Mouse (Mus musculus): Measurements from ENCODE around the gene Actg1. TPM values are rescaled to one million over a fixed set of nuclear protein-coding genes. Genes with fewer than 3 reads are reported as not detected.

Gene Actg1
- 1,448 and 1,508 TPM in 2 replicates for polyA plus RNA-seq (2014; fragmentation: Nextera tagmentation; extraction: Ambion mirVana)

DNA sequence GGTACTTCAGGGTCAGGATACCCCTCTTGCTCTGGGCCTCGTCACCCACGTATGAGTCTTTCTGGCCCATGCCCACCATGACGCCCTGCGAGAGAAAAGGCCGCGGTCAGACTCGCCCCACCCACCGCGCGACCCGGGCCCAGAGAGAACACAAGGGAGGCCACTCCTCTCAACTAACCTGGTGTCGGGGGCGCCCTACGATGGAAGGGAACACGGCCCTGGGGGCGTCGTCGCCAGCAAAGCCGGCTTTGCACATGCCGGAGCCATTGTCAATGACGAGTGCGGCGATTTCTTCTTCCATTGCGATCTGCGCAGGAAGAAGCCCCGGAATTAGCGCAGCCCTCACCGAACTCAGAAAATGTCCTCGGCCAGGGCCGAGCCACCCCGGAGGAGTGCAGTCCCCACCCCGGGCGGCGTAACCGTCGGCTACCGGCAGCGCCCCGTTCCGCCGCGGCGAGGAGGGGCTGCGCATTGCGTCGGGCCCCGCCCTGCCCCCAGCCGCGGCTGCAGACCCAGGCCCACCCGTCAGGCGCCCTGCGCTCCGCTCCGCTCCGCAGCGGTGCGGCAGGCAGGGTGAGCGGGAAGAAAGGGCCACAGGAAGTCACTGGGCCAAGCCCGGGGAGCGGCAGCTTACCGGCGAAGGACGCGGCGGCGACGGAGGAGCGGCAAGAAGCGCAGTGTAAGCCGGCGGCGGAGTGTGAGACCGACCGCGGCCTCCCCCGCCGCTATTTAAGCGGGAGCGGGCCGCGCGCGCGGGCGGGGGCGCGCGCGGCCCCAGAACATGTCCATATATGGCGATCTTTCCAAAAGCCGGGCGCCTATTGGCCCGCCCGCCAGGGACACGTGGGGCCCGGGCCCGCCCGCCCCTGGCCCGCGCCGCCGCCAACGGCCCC, at the start of gene Actg1:
Gene Actg1, minus strand, starts transcription at position 752 of the 893 bp plus-strand sequence.
- H3K36me3 ChIP-seq (ENCODE audit: control insufficient read depth, insufficient read depth, low read length) = peaks cover 2% of the 10 kb centered on the region; the same call in 1 of the 2 replicates
- peaks cover 17% of the 10 kb centered on the region for H3K4me1 ChIP-seq (ENCODE audit: control insufficient read depth, insufficient read depth, low read length)
- peak within 1 kb of the TSS; percentile 98 for H3K4me2 ChIP-seq
- no peaks in the 10 kb centered on the region for H3K27me3 ChIP-seq (ENCODE audit: control insufficient read depth, insufficient read depth, low read length)
- H3K9me3 ChIP-seq (replicated peaks; ENCODE audit: control insufficient read depth, low read length) = no peaks in the 10 kb centered on the region
- peak; percentile 76 for ATAC-seq (replicated peaks; ENCODE audit: insufficient number of reproducible peaks, low FRiP score, low TSS enrichment)
- peak within 1 kb of the TSS; percentile 94 for H3K4me3 ChIP-seq (ENCODE audit: low read depth, low read length)
- peak within 1 kb of the TSS; percentile 100 for H3K27ac ChIP-seq (ENCODE audit: low read depth, low read length)
- peak within 1 kb of the TSS; percentile 100 for H3K9ac ChIP-seq (ENCODE audit: low read depth, low read length)
- WGBS (ENCODE audit: insufficient replicate concordance) = 3% methylated on average over 92 of the region's 103 CpGs

DNA sequence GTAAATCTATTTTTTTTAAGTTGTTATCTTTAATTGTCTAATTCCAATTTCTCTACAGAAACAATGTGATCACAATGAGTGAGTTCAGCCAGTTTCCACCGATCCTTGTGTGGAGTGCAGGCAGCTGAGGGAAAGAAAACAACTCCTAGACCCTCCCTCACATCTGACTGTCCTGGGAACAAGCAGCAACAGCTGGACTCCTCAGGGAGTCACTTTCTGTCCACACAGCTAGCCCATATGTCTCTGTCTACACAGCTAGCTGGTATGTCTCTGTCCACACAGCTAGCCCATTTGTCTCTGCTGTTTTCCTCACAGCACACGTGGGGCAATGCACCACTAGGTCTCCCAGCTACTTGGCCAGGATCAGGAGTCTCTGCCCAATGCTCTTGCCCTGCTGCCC, 49.3 kb upstream of the Actg1 start:
- WGBS (ENCODE audit: insufficient replicate concordance) = 81% methylated on average over 2 of the region's 2 CpGs
- peaks cover 22% of the 10 kb centered on the region for H3K36me3 ChIP-seq (ENCODE audit: control insufficient read depth, insufficient read depth, low read length)
- H3K9me3 ChIP-seq (replicated peaks; ENCODE audit: control insufficient read depth, low read length) = no peaks in the 10 kb centered on the region
- no peak overlapping the region for H3K4me3 ChIP-seq (ENCODE audit: low read depth, low read length)
- H3K27me3 ChIP-seq (ENCODE audit: control insufficient read depth, insufficient read depth, low read length) = no peaks in the 10 kb centered on the region
- H3K9ac ChIP-seq (ENCODE audit: low read depth, low read length) = no peak overlapping the region
- no peak for ATAC-seq (replicated peaks; ENCODE audit: insufficient number of reproducible peaks, low FRiP score, low TSS enrichment)
- no peak overlapping the region for H3K27ac ChIP-seq (ENCODE audit: low read depth, low read length)
- H3K4me2 ChIP-seq = no peak overlapping the region
- H3K4me1 ChIP-seq (ENCODE audit: control insufficient read depth, insufficient read depth, low read length) = no peaks in the 10 kb centered on the region

DNA sequence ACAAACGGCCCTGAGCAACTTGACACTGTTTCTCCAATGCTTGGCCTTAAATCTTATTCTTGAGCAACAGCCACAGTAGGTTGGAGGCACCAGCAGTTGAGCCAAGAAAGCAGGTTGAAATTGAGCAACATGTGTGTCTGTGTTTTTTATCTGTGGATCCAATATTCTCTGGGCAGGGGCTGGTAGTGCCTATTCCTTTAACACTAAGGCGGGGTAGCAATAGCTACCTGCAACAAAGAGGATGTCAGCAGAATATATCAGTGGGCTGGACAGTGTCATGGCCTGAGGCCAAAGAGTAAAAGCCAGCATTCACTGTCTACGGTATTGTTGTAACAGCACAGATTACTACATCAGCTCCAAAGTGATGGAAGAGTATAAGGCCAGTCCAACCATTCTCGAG, 47.3 kb upstream of the Actg1 start:
- no peak overlapping the region for H3K9ac ChIP-seq (ENCODE audit: low read depth, low read length)
- H3K27ac ChIP-seq (ENCODE audit: low read depth, low read length) = no peak overlapping the region
- H3K36me3 ChIP-seq (ENCODE audit: control insufficient read depth, insufficient read depth, low read length) = peaks cover 19% of the 10 kb centered on the region
- H3K4me1 ChIP-seq (ENCODE audit: control insufficient read depth, insufficient read depth, low read length) = no peaks in the 10 kb centered on the region
- H3K9me3 ChIP-seq (replicated peaks; ENCODE audit: control insufficient read depth, low read length) = no peaks in the 10 kb centered on the region
- H3K4me2 ChIP-seq = no peak overlapping the region
- no peaks in the 10 kb centered on the region for H3K27me3 ChIP-seq (ENCODE audit: control insufficient read depth, insufficient read depth, low read length)
- H3K4me3 ChIP-seq (ENCODE audit: low read depth, low read length) = no peak overlapping the region
- no peak for ATAC-seq (replicated peaks; ENCODE audit: insufficient number of reproducible peaks, low FRiP score, low TSS enrichment)
- WGBS (ENCODE audit: insufficient replicate concordance) = 82% methylated on average over 4 of the region's 4 CpGs

DNA sequence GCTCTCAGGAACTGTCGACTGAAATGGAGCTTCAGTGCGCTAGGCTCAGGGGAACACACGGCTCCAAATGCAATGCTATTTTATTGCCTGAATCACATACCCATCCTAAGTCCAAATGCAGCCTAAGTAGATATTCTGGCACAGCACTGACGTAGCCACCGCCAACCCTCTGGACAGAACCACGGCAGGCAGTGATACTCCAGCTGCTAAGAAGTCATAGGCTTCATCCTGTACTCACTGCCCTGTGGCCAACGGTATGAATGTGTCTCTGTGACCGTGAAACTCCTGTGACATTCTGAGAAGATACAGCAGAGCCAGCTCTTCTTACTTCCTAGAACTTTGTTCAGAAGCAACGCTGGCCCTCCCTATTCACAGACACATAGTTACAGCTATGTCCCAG, 40.2 kb upstream of the Actg1 start:
- Histone ChIP-seq H3K27ac (ENCODE audit: low read depth, low read length) (peak overlapping the region; percentile 11; the same call in 1 of the 2 replicates), H3K27me3 (ENCODE audit: control insufficient read depth, insufficient read depth, low read length) (no peaks in the 10 kb centered on the region), H3K36me3 (ENCODE audit: control insufficient read depth, insufficient read depth, low read length) (peaks cover 20% of the 10 kb centered on the region), H3K4me3 (ENCODE audit: low read depth, low read length) (no peak overlapping the region), H3K9ac (ENCODE audit: low read depth, low read length) (no peak overlapping the region), H3K4me2 (no peak overlapping the region), H3K4me1 (ENCODE audit: control insufficient read depth, insufficient read depth, low read length) (peaks cover 10% of the 10 kb centered on the region), H3K9me3 (replicated peaks; ENCODE audit: control insufficient read depth, low read length) (no peaks in the 10 kb centered on the region)
- WGBS (ENCODE audit: insufficient replicate concordance) = 91% methylated on average over 9 of the region's 9 CpGs
- ATAC-seq (replicated peaks; ENCODE audit: insufficient number of reproducible peaks, low FRiP score, low TSS enrichment) = no peak

DNA sequence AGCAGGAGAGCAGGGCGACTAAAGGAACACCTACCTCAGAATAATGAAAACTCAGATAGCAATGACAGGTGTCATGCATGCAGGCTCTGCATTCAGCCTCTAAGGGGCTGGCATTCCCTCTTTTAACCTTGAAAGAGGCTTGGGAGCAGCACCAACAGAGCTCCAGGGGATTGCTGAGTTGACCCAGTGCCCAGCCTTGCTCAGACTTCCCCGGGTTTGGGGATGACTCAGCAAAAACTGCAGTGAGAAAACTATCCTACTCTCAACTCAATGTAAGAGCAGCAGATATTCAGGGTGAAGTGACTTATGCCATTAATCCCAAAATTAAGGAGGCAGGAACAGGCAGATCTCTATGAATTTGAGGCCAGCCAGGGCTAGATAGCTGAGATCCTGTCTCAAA, 38.8 kb upstream of the Actg1 start:
- H3K4me3 ChIP-seq (ENCODE audit: low read depth, low read length) = no peak overlapping the region
- 51% methylated on average over 2 of the region's 2 CpGs for WGBS (ENCODE audit: insufficient replicate concordance)
- H3K4me1 ChIP-seq (ENCODE audit: control insufficient read depth, insufficient read depth, low read length) = peaks cover 13% of the 10 kb centered on the region
- ATAC-seq (replicated peaks; ENCODE audit: insufficient number of reproducible peaks, low FRiP score, low TSS enrichment) = no peak
- H3K27ac ChIP-seq (ENCODE audit: low read depth, low read length) = peak overlapping the region; percentile 95
- H3K27me3 ChIP-seq (ENCODE audit: control insufficient read depth, insufficient read depth, low read length) = no peaks in the 10 kb centered on the region
- peaks cover 23% of the 10 kb centered on the region for H3K36me3 ChIP-seq (ENCODE audit: control insufficient read depth, insufficient read depth, low read length)
- peak overlapping the region; percentile 43; the same call in 1 of the 2 replicates for H3K9ac ChIP-seq (ENCODE audit: low read depth, low read length)
- H3K9me3 ChIP-seq (replicated peaks; ENCODE audit: control insufficient read depth, low read length) = no peaks in the 10 kb centered on the region
- H3K4me2 ChIP-seq = no peak overlapping the region

DNA sequence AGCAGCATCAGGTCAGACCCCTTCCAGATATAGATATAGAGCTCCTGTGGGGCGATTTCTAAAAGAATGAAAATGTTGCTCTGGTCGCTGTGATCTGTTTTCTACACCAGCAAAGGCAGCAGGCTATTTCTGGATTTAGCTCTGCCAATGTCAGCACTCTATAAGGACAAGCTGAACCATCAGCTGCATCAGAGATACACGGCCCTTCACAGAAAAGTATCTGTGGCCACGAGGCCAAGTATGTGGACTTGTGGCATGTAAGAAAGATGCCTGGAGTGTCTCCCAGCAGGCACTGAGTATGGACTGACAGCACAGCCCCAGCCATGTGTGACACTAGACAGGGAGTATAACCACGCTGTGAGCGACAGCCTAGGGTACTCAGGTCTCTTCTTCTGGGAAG, 38.3 kb upstream of the Actg1 start:
- peak overlapping the region; percentile 46; the same call in 1 of the 2 replicates for H3K9ac ChIP-seq (ENCODE audit: low read depth, low read length)
- no peaks in the 10 kb centered on the region for H3K9me3 ChIP-seq (replicated peaks; ENCODE audit: control insufficient read depth, low read length)
- no peaks in the 10 kb centered on the region for H3K27me3 ChIP-seq (ENCODE audit: control insufficient read depth, insufficient read depth, low read length)
- 0 out of 2 replicates have a peak overlapping the region, but pooled peaks have one; percentile 24 for H3K4me2 ChIP-seq
- H3K36me3 ChIP-seq (ENCODE audit: control insufficient read depth, insufficient read depth, low read length) = peaks cover 24% of the 10 kb centered on the region
- H3K4me1 ChIP-seq (ENCODE audit: control insufficient read depth, insufficient read depth, low read length) = peaks cover 18% of the 10 kb centered on the region
- peak overlapping the region; percentile 95 for H3K27ac ChIP-seq (ENCODE audit: low read depth, low read length)
- WGBS (ENCODE audit: insufficient replicate concordance) = 61% methylated on average over 6 of the region's 6 CpGs
- H3K4me3 ChIP-seq (ENCODE audit: low read depth, low read length) = no peak overlapping the region
- peak; percentile 61 for ATAC-seq (replicated peaks; ENCODE audit: insufficient number of reproducible peaks, low FRiP score, low TSS enrichment)

DNA sequence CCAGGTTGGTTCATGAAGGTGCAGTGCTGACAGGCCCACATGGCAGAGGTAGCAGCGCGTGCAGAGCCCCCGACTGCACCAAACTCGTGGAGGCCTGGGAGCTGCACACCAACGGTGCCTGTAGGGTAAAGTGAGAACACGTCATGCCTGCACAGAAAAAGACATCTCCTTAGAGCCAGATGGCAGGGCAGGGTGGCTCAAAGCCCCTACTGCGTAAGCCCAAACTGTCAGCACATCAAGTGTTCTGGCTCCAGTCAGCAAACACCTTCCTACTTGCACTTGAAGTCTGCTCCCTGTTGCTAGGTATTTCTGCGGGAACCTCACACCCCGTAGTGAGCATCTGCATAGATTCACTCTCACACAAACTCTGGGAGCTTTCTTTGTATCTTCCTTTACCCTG, 34.2 kb upstream of the Actg1 start:
- Histone ChIP-seq H3K27ac (ENCODE audit: low read depth, low read length) (peak overlapping the region; percentile 80), H3K4me3 (ENCODE audit: low read depth, low read length) (no peak overlapping the region), H3K27me3 (ENCODE audit: control insufficient read depth, insufficient read depth, low read length) (no peaks in the 10 kb centered on the region), H3K9me3 (replicated peaks; ENCODE audit: control insufficient read depth, low read length) (no peaks in the 10 kb centered on the region), H3K36me3 (ENCODE audit: control insufficient read depth, insufficient read depth, low read length) (peaks cover 26% of the 10 kb centered on the region), H3K4me1 (ENCODE audit: control insufficient read depth, insufficient read depth, low read length) (peaks cover 35% of the 10 kb centered on the region), H3K4me2 (no peak overlapping the region), H3K9ac (ENCODE audit: low read depth, low read length) (no peak overlapping the region)
- 58% methylated on average over 9 of the region's 9 CpGs for WGBS (ENCODE audit: insufficient replicate concordance)
- 0 out of 2 replicates have a peak, but pooled peaks have one; percentile 11 for ATAC-seq (replicated peaks; ENCODE audit: insufficient number of reproducible peaks, low FRiP score, low TSS enrichment)

DNA sequence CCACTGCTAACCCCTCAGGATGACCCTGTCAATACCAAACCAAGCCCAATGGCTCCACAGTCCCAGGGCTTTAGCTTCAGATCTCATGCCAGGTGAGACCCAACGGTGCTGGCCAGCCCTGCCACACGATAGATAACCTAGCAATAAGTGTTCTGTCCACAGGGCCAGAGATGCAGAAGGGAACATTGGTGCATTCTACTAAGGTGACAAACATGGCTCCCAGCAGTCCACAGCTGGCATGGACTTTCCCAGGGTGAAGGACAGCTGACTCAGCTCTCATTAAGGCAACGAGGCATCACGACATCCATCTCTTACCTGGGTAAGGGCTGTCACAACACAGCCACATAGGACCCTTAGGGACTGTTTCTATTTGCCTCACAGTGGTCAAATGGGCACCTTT, 32.8 kb upstream of the Actg1 start:
- no peak overlapping the region for H3K9ac ChIP-seq (ENCODE audit: low read depth, low read length)
- no peak for ATAC-seq (replicated peaks; ENCODE audit: insufficient number of reproducible peaks, low FRiP score, low TSS enrichment)
- no peak overlapping the region for H3K4me3 ChIP-seq (ENCODE audit: low read depth, low read length)
- whole genome bisulfite sequencing (ENCODE audit: insufficient replicate concordance) = 92% methylated on average over 4 of the region's 4 CpGs
- no peak overlapping the region for H3K4me2 ChIP-seq
- no peaks in the 10 kb centered on the region for H3K27me3 ChIP-seq (ENCODE audit: control insufficient read depth, insufficient read depth, low read length)
- peaks cover 36% of the 10 kb centered on the region for H3K4me1 ChIP-seq (ENCODE audit: control insufficient read depth, insufficient read depth, low read length)
- H3K27ac ChIP-seq (ENCODE audit: low read depth, low read length) = peak overlapping the region; percentile 80; the same call in 1 of the 2 replicates
- H3K36me3 ChIP-seq (ENCODE audit: control insufficient read depth, insufficient read depth, low read length) = peaks cover 25% of the 10 kb centered on the region
- no peaks in the 10 kb centered on the region for H3K9me3 ChIP-seq (replicated peaks; ENCODE audit: control insufficient read depth, low read length)
